Mouse (Mus musculus): Measurements from ENCODE around the gene Rdh5. TPM values are rescaled to one million over a fixed set of nuclear protein-coding genes. Genes with fewer than 3 reads are reported as not detected.

Gene Rdh5
- 14.9 and 17.1 TPM in 2 replicates for polyA plus RNA-seq (2014; fragmentation: Nextera tagmentation; extraction: Ambion mirVana)

DNA sequence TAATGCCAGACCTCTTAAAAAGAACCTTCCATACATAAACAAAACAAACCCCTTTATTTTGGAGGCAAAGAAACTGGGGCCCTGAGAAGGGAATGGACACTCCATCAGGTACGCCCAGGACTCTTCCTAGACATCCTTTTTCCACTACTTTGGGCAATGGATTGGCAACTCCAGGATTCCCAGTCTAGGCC, at the start of gene Rdh5:
Rdh5 (minus strand) TSS at position 67 of the 191 bp plus-strand sequence.
- Histone ChIP-seq H3K4me3 (ENCODE audit: low read depth, low read length) (peak within 1 kb of the TSS; percentile 72), H3K4me1 (ENCODE audit: control insufficient read depth, insufficient read depth, low read length) (peaks cover 32% of the 10 kb centered on the region), H3K36me3 (ENCODE audit: control insufficient read depth, insufficient read depth, low read length) (peaks cover 2% of the 10 kb centered on the region), H3K9me3 (ENCODE audit: control insufficient read depth, low read depth, low read length) (no peaks in the 10 kb centered on the region), H3K27me3 (ENCODE audit: control insufficient read depth, insufficient read depth, low read length) (no peaks in the 10 kb centered on the region), H3K27ac (ENCODE audit: low read length) (peak within 1 kb of the TSS; percentile 86), H3K4me2 (replicated peaks; ENCODE audit: low read depth, low read length) (peak within 1 kb of the TSS; percentile 67), H3K9ac (replicated peaks; ENCODE audit: low read depth, low read length) (peak within 1 kb of the TSS; percentile 66)
- 12% methylated on average over 1 of the region's 1 CpGs for WGBS
- no peak for ATAC-seq (ENCODE audit: insufficient number of reproducible peaks, insufficient read depth, low FRiP score, low read depth)

DNA sequence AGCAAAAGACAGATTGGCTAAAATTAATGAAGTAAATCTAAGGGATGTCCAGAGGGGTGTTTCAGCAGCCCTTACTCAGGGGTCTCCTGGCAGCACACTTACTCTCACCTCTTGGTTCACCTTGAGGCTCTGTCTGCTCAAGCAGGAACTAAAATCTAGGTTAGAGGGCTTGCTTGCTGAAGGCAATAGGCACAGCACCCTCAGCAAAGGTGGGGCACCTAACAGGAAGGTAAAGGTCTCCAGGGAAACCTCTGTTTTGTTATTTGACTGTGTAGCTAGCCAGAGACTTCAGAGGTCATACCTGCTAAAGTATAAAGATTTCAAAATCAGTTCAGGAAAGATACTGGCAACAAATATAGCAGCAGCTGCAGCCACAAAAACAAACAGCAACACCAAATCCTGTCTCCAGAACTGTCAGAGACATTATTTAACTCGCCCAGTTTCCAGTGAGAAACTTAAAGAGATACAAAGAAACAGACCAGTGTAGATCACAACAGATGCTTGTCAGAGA, 48.1 kb upstream of the Rdh5 start:
- H3K4me3 ChIP-seq (ENCODE audit: low read depth, low read length) = no peak overlapping the region
- H3K27ac ChIP-seq (ENCODE audit: low read length) = no peak overlapping the region
- no peaks in the 10 kb centered on the region for H3K36me3 ChIP-seq (ENCODE audit: control insufficient read depth, insufficient read depth, low read length)
- ATAC-seq (ENCODE audit: insufficient number of reproducible peaks, insufficient read depth, low FRiP score, low read depth) = no peak
- no peak overlapping the region for H3K4me2 ChIP-seq (replicated peaks; ENCODE audit: low read depth, low read length)
- no peaks in the 10 kb centered on the region for H3K27me3 ChIP-seq (ENCODE audit: control insufficient read depth, insufficient read depth, low read length)
- 37% methylated on average over 1 of the region's 1 CpGs for WGBS
- H3K9me3 ChIP-seq (ENCODE audit: control insufficient read depth, low read depth, low read length) = no peaks in the 10 kb centered on the region
- 0 out of 2 replicates have a peak, but pooled peaks cover 7% of the 10 kb centered on the region for H3K4me1 ChIP-seq (ENCODE audit: control insufficient read depth, insufficient read depth, low read length)
- no peak overlapping the region for H3K9ac ChIP-seq (replicated peaks; ENCODE audit: low read depth, low read length)

- H3K9me3 ChIP-seq (ENCODE audit: control insufficient read depth, low read depth, low read length) = no peaks in the 10 kb centered on the region
- peak; percentile 92 for ATAC-seq (ENCODE audit: insufficient number of reproducible peaks, insufficient read depth, low FRiP score, low read depth)
- 10% methylated on average over 1 of the region's 1 CpGs for WGBS
- H3K27ac ChIP-seq (ENCODE audit: low read length) = peak overlapping the region; percentile 55; the same call in 1 of the 2 replicates
- H3K9ac ChIP-seq (replicated peaks; ENCODE audit: low read depth, low read length) = no peak overlapping the region
- H3K36me3 ChIP-seq (ENCODE audit: control insufficient read depth, insufficient read depth, low read length) = no peaks in the 10 kb centered on the region
- 0 out of 2 replicates have a peak, but pooled peaks cover 7% of the 10 kb centered on the region for H3K4me1 ChIP-seq (ENCODE audit: control insufficient read depth, insufficient read depth, low read length)
- H3K4me3 ChIP-seq (ENCODE audit: low read depth, low read length) = no peak overlapping the region
- no peaks in the 10 kb centered on the region for H3K27me3 ChIP-seq (ENCODE audit: control insufficient read depth, insufficient read depth, low read length)
- no peak overlapping the region for H3K4me2 ChIP-seq (replicated peaks; ENCODE audit: low read depth, low read length)
These were observed 45.7 kb upstream of the Rdh5 start for GRCm38 (mm10) chr10:128968341-128968749.

GRCm38 (mm10) chr10:128965871-128966270, 43.2 kb upstream of the Rdh5 start:
- Histone ChIP-seq H3K9me3 (ENCODE audit: control insufficient read depth, low read depth, low read length) (no peaks in the 10 kb centered on the region), H3K4me3 (ENCODE audit: low read depth, low read length) (no peak overlapping the region), H3K9ac (replicated peaks; ENCODE audit: low read depth, low read length) (no peak overlapping the region), H3K4me1 (ENCODE audit: control insufficient read depth, insufficient read depth, low read length) (0 out of 2 replicates have a peak, but pooled peaks cover 7% of the 10 kb centered on the region), H3K27ac (ENCODE audit: low read length) (peak overlapping the region; percentile 52; the same call in 1 of the 2 replicates), H3K4me2 (replicated peaks; ENCODE audit: low read depth, low read length) (no peak overlapping the region), H3K36me3 (ENCODE audit: control insufficient read depth, insufficient read depth, low read length) (no peaks in the 10 kb centered on the region), H3K27me3 (ENCODE audit: control insufficient read depth, insufficient read depth, low read length) (no peaks in the 10 kb centered on the region)
- 68% methylated on average over 6 of the region's 6 CpGs for WGBS
- no peak for ATAC-seq (ENCODE audit: insufficient number of reproducible peaks, insufficient read depth, low FRiP score, low read depth)

- ATAC-seq (ENCODE audit: insufficient number of reproducible peaks, insufficient read depth, low FRiP score, low read depth) = no peak
- H3K9ac ChIP-seq (replicated peaks; ENCODE audit: low read depth, low read length) = no peak overlapping the region
- H3K9me3 ChIP-seq (ENCODE audit: control insufficient read depth, low read depth, low read length) = no peaks in the 10 kb centered on the region
- H3K36me3 ChIP-seq (ENCODE audit: control insufficient read depth, insufficient read depth, low read length) = no peaks in the 10 kb centered on the region
- no peak overlapping the region for H3K27ac ChIP-seq (ENCODE audit: low read length)
- no peak overlapping the region for H3K4me2 ChIP-seq (replicated peaks; ENCODE audit: low read depth, low read length)
- H3K4me3 ChIP-seq (ENCODE audit: low read depth, low read length) = no peak overlapping the region
- 62% methylated on average over 2 of the region's 2 CpGs for WGBS
- 0 out of 2 replicates have a peak, but pooled peaks cover 7% of the 10 kb centered on the region for H3K4me1 ChIP-seq (ENCODE audit: control insufficient read depth, insufficient read depth, low read length)
- no peaks in the 10 kb centered on the region for H3K27me3 ChIP-seq (ENCODE audit: control insufficient read depth, insufficient read depth, low read length)
These were observed 42.3 kb upstream of the Rdh5 start for GRCm38 (mm10) chr10:128964961-128965360.

GRCm38 (mm10) chr10:128960590-128961584, 38.2 kb upstream of the Rdh5 start, which contains the start of gene Mettl7b:
Gene Mettl7b, minus strand, starts transcription at chr10:128960988.
- H3K4me2 ChIP-seq (replicated peaks; ENCODE audit: low read depth, low read length) = no peak within 1 kb of the TSS
- no peaks in the 10 kb centered on the region for H3K9me3 ChIP-seq (ENCODE audit: control insufficient read depth, low read depth, low read length)
- H3K27ac ChIP-seq (ENCODE audit: low read length) = no peak within 1 kb of the TSS
- H3K4me3 ChIP-seq (ENCODE audit: low read depth, low read length) = no peak within 1 kb of the TSS
- H3K9ac ChIP-seq (replicated peaks; ENCODE audit: low read depth, low read length) = no peak within 1 kb of the TSS
- WGBS = 76% methylated on average over 12 of the region's 12 CpGs
- no peaks in the 10 kb centered on the region for H3K4me1 ChIP-seq (ENCODE audit: control insufficient read depth, insufficient read depth, low read length)
- no peak for ATAC-seq (ENCODE audit: insufficient number of reproducible peaks, insufficient read depth, low FRiP score, low read depth)
- H3K36me3 ChIP-seq (ENCODE audit: control insufficient read depth, insufficient read depth, low read length) = no peaks in the 10 kb centered on the region
- no peaks in the 10 kb centered on the region for H3K27me3 ChIP-seq (ENCODE audit: control insufficient read depth, insufficient read depth, low read length)

GRCm38 (mm10) chr10:128960142-128960541, 37.5 kb upstream of the Rdh5 start:
- H3K4me1 ChIP-seq (ENCODE audit: control insufficient read depth, insufficient read depth, low read length) = no peaks in the 10 kb centered on the region
- H3K9ac ChIP-seq (replicated peaks; ENCODE audit: low read depth, low read length) = no peak overlapping the region
- no peaks in the 10 kb centered on the region for H3K36me3 ChIP-seq (ENCODE audit: control insufficient read depth, insufficient read depth, low read length)
- no peak overlapping the region for H3K4me2 ChIP-seq (replicated peaks; ENCODE audit: low read depth, low read length)
- H3K27me3 ChIP-seq (ENCODE audit: control insufficient read depth, insufficient read depth, low read length) = no peaks in the 10 kb centered on the region
- 76% methylated on average over 4 of the region's 4 CpGs for WGBS
- ATAC-seq (ENCODE audit: insufficient number of reproducible peaks, insufficient read depth, low FRiP score, low read depth) = peak; percentile 51; the same call in 1 of the 2 replicates
- H3K9me3 ChIP-seq (ENCODE audit: control insufficient read depth, low read depth, low read length) = no peaks in the 10 kb centered on the region
- H3K27ac ChIP-seq (ENCODE audit: low read length) = no peak overlapping the region
- H3K4me3 ChIP-seq (ENCODE audit: low read depth, low read length) = no peak overlapping the region

GRCm38 (mm10) chr10:128958340-128958739, 35.7 kb upstream of the Rdh5 start:
- H3K36me3 ChIP-seq (ENCODE audit: control insufficient read depth, insufficient read depth, low read length) = no peaks in the 10 kb centered on the region
- H3K4me2 ChIP-seq (replicated peaks; ENCODE audit: low read depth, low read length) = no peak overlapping the region
- no peaks in the 10 kb centered on the region for H3K9me3 ChIP-seq (ENCODE audit: control insufficient read depth, low read depth, low read length)
- H3K4me3 ChIP-seq (ENCODE audit: low read depth, low read length) = no peak overlapping the region
- H3K4me1 ChIP-seq (ENCODE audit: control insufficient read depth, insufficient read depth, low read length) = no peaks in the 10 kb centered on the region
- H3K27me3 ChIP-seq (ENCODE audit: control insufficient read depth, insufficient read depth, low read length) = no peaks in the 10 kb centered on the region
- 66% methylated on average over 10 of the region's 10 CpGs for WGBS
- H3K27ac ChIP-seq (ENCODE audit: low read length) = no peak overlapping the region
- no peak overlapping the region for H3K9ac ChIP-seq (replicated peaks; ENCODE audit: low read depth, low read length)
- ATAC-seq (ENCODE audit: insufficient number of reproducible peaks, insufficient read depth, low FRiP score, low read depth) = no peak
